ENCODE assay signal across 25 mouse cellular contexts in the genomic region with DNA sequence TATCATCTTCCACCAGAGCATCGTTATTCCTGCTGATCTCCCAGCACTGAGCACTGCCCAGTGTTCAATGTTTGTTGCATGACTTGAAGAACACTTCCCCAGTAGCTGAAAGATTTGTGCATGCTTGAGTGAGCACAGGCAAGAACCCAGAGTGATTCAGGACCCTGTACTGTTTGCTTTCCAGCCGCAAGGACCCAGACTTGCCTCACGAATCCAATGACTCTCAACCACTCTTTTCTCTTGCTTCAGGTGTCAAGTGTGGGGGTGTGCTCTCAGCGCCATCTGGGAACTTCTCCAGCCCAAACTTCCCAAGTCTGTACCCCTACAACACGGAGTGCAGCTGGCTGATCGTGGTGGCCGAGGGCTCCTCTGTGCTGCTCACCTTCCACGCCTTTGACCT. TPM values are rescaled to one million over a fixed set of nuclear protein-coding genes. Genes with fewer than 3 reads are reported as not detected.
"Had no signal": no experiment of that assay in that cellular context is flagged by ENCODE, and none has a peak within 500 bp of the region (broad histone marks: within the 10 kb centered on the region; RNA-seq: fewer than 3 reads in every experiment).

No protein-coding gene starts in this region.

- H3K4me3 ChIP-seq: layer of hippocampus, adult 2 months; liver, embryonic 13.5 days; midbrain, embryonic 12.5 days; myocyte had no signal

- DNase-seq: kidney, adult 2 months; kidney, postnatal 25 days; layer of hippocampus, adult 9-11 months; liver, embryonic 13.5 days; lung, adult 2 months; lung, postnatal 4 days; right cerebral cortex, adult 18-20 months; right cerebral cortex, postnatal 14 days; right cerebral cortex, postnatal 4 days; thymus, adult 2 months; thymus, postnatal 14 days; thymus, postnatal 4 days had no signal

- H3K27ac ChIP-seq: kidney, postnatal 0 days; layer of hippocampus, adult 2 months; liver, embryonic 13.5 days; midbrain, embryonic 12.5 days; stomach, postnatal 0 days had no signal

- H3K4me2 ChIP-seq: liver, embryonic 13.5 days; midbrain, embryonic 12.5 days had no signal

- H3K9ac ChIP-seq: liver, embryonic 13.5 days; midbrain, embryonic 12.5 days had no signal

- H3K9me3 ChIP-seq: liver, embryonic 13.5 days; midbrain, embryonic 12.5 days had no signal

- ATAC-seq: intestine, postnatal 0 days; midbrain, embryonic 16.5 days had no signal

- H3K27me3 ChIP-seq: liver, embryonic 13.5 days; midbrain, embryonic 12.5 days had no signal

- H3K36me3 ChIP-seq: liver, embryonic 13.5 days; midbrain, embryonic 12.5 days had no signal

RNA-seq across cellular contexts. Expression of a gene that starts 5.5 kb away (rescaled TPM):
- polyA plus RNA-seq: intestine, postnatal 0 days; kidney, adult 2 months; large intestine, adult 2 months; limb, embryonic 11.5 days; liver, adult 2 months; liver, embryonic 13.5 days; liver, embryonic 16.5 days; lung, adult 2 months; midbrain, embryonic 16.5 days; myocyte; neural tube, embryonic 14.5 days; stomach, embryonic 14.5 days; stomach, postnatal 0 days had no signal
